Mouse (Mus musculus) lung, adult 2 months (tissue): ENCODE measurements around the gene Cox20.

Experiments used
- CTCF ChIP-seq: fragments of 200-500 bp; IDR thresholded peaks from 2 replicates; pipeline ENCODE4 v1.5.1; 2011; ENCODE audit warnings: mild to moderate bottlenecking, low read length, control low read depth; ENCODE audit not compliant: insufficient read depth
- POLR2A ChIP-seq: fragments of 200-500 bp; IDR thresholded peaks from 2 replicates; pipeline ENCODE4 v1.6.1; 2011; ENCODE audit warnings: low read depth, mild to moderate bottlenecking, control low read depth, low read length, borderline replicate concordance; ENCODE audit errors: extremely low read depth

DNA sequence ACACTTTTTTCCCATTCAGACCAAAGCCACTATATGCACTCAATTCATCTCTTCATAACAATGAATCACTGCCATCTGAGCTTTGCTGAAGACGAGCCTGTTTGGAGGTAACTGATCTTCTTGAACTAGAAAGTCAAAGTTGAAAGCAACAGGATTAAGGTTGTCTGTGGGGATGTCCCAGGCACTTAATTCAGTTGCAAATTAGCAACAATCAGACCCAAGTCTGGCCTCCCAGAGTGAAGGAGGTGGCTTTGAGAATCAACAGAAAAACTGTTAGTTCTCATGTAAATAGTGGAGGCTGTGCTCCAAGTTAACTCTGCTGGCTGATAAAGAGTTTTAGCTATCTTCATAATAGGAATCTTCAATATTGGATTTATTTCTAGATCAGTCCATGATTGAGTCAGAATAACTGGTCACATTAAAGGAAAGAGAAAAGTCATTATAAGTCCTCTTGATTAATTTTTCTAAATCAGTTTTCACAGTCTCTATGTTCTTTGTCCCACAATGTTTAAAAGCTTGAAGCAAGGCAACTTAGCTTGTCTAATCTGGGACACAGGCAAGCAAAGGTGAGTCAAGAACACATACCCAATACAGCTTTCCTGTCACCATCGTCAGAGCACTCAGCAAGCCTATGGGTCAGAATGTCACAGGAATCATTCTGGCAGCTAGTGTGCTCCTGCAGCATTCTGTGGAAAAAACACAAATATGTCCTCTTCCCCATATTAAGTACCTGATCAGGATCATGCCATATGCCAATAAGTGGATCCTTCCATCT is 34.8 kb upstream of the Cox20 start:
- TF ChIP-seq CTCF (no peak), POLR2A (no peak)
